Mouse (Mus musculus): ENCODE data around the gene Eif2ak3.
A peak's percentile ranks its signal among the peaks of the same experiment; 100 is the strongest.

GRCm38 (mm10) chr6:70844002-70844804, at the start of gene Eif2ak3:
- TF ChIP-seq POLR2A (IDR thresholded peaks at IDR 0.05; ENCODE audit: insufficient read length, low read depth) (peak; percentile 98), SRF (IDR thresholded peaks at IDR 0.05; ENCODE audit: control insufficient read depth, insufficient read length, low read depth) (peak; percentile 76), MAX (IDR thresholded peaks at IDR 0.05; ENCODE audit: low read depth) (no peak), POLR2AphosphoS2 (IDR thresholded peaks at IDR 0.05; ENCODE audit: insufficient read length, low read depth) (peak; percentile 89)

Data from myocyte (in vitro differentiated cells).